In genomic region chr14:34819121-34819918, GRCm38 (mm10) we compare ENCODE assay signal across 8 mouse cellular contexts. TPM values are rescaled to one million over a fixed set of nuclear protein-coding genes. Genes with fewer than 3 reads are reported as not detected.
DNase-seq lines count a peak whose midpoint lies in the region; ATAC-seq lines count a peak whose summit lies in the region.
"Had no signal": no experiment of that assay in that cellular context is flagged by ENCODE, and none has a peak within 500 bp of the region (broad histone marks: within the 10 kb centered on the region; RNA-seq: fewer than 3 reads in every experiment).

No protein-coding gene starts in this region.

- peak overlapping the region; percentile 92 for H3K4me2 ChIP-seq in embryonic facial prominence, embryonic 11.5 days (ENCODE audit: low read depth, low read length)
- peak overlapping the region; percentile 86 for H3K4me2 ChIP-seq in limb, embryonic 11.5 days (ENCODE audit: low read depth, severe bottlenecking)
- peak overlapping the region; percentile 79 for H3K4me2 ChIP-seq in neural tube, embryonic 14.5 days (ENCODE audit: low read depth, low read length)

- peak overlapping the region; percentile 54 for H3K4me3 ChIP-seq in embryonic facial prominence, embryonic 11.5 days (ENCODE audit: low read depth, low read length)
- H3K4me3 ChIP-seq in hindbrain, embryonic 10.5 days, result peak overlapping the region; percentile 70
- H3K4me3 ChIP-seq in limb, embryonic 11.5 days (ENCODE audit: low read depth, low read length), result peak overlapping the region; percentile 39
- H3K4me3 ChIP-seq in neural tube, embryonic 14.5 days (ENCODE audit: low read depth, low read length), result peak overlapping the region; percentile 78

- no peak overlapping the region for H3K27ac ChIP-seq in embryonic facial prominence, embryonic 11.5 days (replicated peaks; ENCODE audit: low read depth, low read length)
- H3K27ac ChIP-seq in hindbrain, embryonic 10.5 days, result peak overlapping the region; percentile 82
- no peak overlapping the region for H3K27ac ChIP-seq in limb, embryonic 11.5 days (replicated peaks; ENCODE audit: low read depth, low read length)
- peak overlapping the region; percentile 83 for H3K27ac ChIP-seq in neural tube, embryonic 14.5 days (ENCODE audit: low read depth, low read length)
- H3K27ac ChIP-seq: macrophage had no signal

- peak overlapping the region; percentile 51 for H3K9ac ChIP-seq in embryonic facial prominence, embryonic 11.5 days (replicated peaks; ENCODE audit: low read length)
- 0 out of 2 replicates have a peak overlapping the region, but pooled peaks have one; percentile 12 for H3K9ac ChIP-seq in limb, embryonic 11.5 days (ENCODE audit: low read length)
- H3K9ac ChIP-seq in neural tube, embryonic 14.5 days (replicated peaks; ENCODE audit: low read depth, low read length), result peak overlapping the region; percentile 83

- peak; percentile 47 to 60 for DNase-seq in left cerebral cortex, adult 18-20 months (ENCODE audit: low spot score in 2 of 2)
- no peak for DNase-seq in left cerebral cortex, adult 11 months (ENCODE audit: low spot score)
- peak; percentile 70 for DNase-seq in embryonic facial prominence, embryonic 11.5 days (ENCODE audit: low spot score)
- peak; percentile 75 for DNase-seq in hindbrain, embryonic 10.5 days (ENCODE audit: low spot score)
- peak; percentile 55 for DNase-seq in limb, embryonic 11.5 days (ENCODE audit: low spot score)

- peak; percentile 77 for ATAC-seq in embryonic facial prominence, embryonic 11.5 days (replicated peaks; ENCODE audit: insufficient number of reproducible peaks, low FRiP score, low TSS enrichment, low read depth)
- ATAC-seq in limb, embryonic 11.5 days (ENCODE audit: insufficient number of reproducible peaks, low FRiP score, low TSS enrichment, low read depth), result peak; percentile 62; the same call in 1 of the 2 replicates
- peak; percentile 86 for ATAC-seq in neural tube, embryonic 14.5 days (ENCODE audit: low read depth)
- ATAC-seq in monocyte, adult 5-6 weeks (replicated peaks; ENCODE audit: insufficient number of reproducible peaks, low FRiP score, low TSS enrichment, poor library complexity, severe bottlenecking), result no peak

- no peaks in the 10 kb centered on the region for H3K9me3 ChIP-seq in embryonic facial prominence, embryonic 11.5 days (replicated peaks; ENCODE audit: control insufficient read depth, low read length)
- no peaks in the 10 kb centered on the region for H3K9me3 ChIP-seq in hindbrain, embryonic 10.5 days
- no peaks in the 10 kb centered on the region for H3K9me3 ChIP-seq in limb, embryonic 11.5 days (ENCODE audit: control insufficient read depth, low read length)
- no peaks in the 10 kb centered on the region for H3K9me3 ChIP-seq in neural tube, embryonic 14.5 days (ENCODE audit: control insufficient read depth, low read length)

- H3K27me3 ChIP-seq in embryonic facial prominence, embryonic 11.5 days (ENCODE audit: control insufficient read depth, insufficient read depth, low read length), result peaks cover 77% of the 10 kb centered on the region
- H3K27me3 ChIP-seq in hindbrain, embryonic 10.5 days (ENCODE audit: insufficient read depth, poor library complexity, severe bottlenecking), result peaks cover 98% of the 10 kb centered on the region
- H3K27me3 ChIP-seq in limb, embryonic 11.5 days (ENCODE audit: control insufficient read depth, insufficient read depth, low read length), result peaks cover 82% of the 10 kb centered on the region
- peaks cover 26% of the 10 kb centered on the region for H3K27me3 ChIP-seq in neural tube, embryonic 14.5 days (ENCODE audit: control insufficient read depth, insufficient read depth, low read length)

- no peaks in the 10 kb centered on the region for H3K36me3 ChIP-seq in embryonic facial prominence, embryonic 11.5 days (replicated peaks; ENCODE audit: control insufficient read depth, insufficient read depth, low read depth, low read length)
- H3K36me3 ChIP-seq in hindbrain, embryonic 10.5 days, result no peaks in the 10 kb centered on the region
- no peaks in the 10 kb centered on the region for H3K36me3 ChIP-seq in limb, embryonic 11.5 days (ENCODE audit: control insufficient read depth, insufficient read depth, low read length)
- no peaks in the 10 kb centered on the region for H3K36me3 ChIP-seq in neural tube, embryonic 14.5 days (ENCODE audit: control insufficient read depth, insufficient read depth, low read length)

- under 1% methylated on average over 56 of the region's 85 CpGs for WGBS in embryonic facial prominence, embryonic 11.5 days
- WGBS in hindbrain, embryonic 10.5 days, result under 1% methylated on average over 78 of the region's 85 CpGs
- under 1% methylated on average over 55 of the region's 85 CpGs for WGBS in limb, embryonic 11.5 days
- WGBS in neural tube, embryonic 14.5 days, result under 1% methylated on average over 63 of the region's 85 CpGs

- H3K4me1 ChIP-seq in embryonic facial prominence, embryonic 11.5 days (ENCODE audit: control insufficient read depth, insufficient read depth, low read length), result peaks cover 3% of the 10 kb centered on the region; the same call in 1 of the 2 replicates
- peaks cover 37% of the 10 kb centered on the region for H3K4me1 ChIP-seq in hindbrain, embryonic 10.5 days (replicated peaks)
- H3K4me1 ChIP-seq in limb, embryonic 11.5 days (ENCODE audit: control insufficient read depth, insufficient read depth, low read length), result no peaks in the 10 kb centered on the region
- peaks cover 19% of the 10 kb centered on the region for H3K4me1 ChIP-seq in neural tube, embryonic 14.5 days (ENCODE audit: control insufficient read depth, insufficient read depth, low read length)

RNA-seq across cellular contexts. Expression of gene Grid1, which starts 0.6 kb away (rescaled TPM):
- 10 to 100 TPM; 44.8 to 45.0 TPM for total RNA-seq in left cerebral cortex, adult 18-20 months (2021)
- 0.17 and 0.27 TPM in 2 replicates for polyA plus RNA-seq in embryonic facial prominence, embryonic 11.5 days (2014; fragmentation: Nextera tagmentation; extraction: Ambion mirVana)
- 0.10 and 0.42 TPM in 2 replicates for polyA plus RNA-seq in hindbrain, embryonic 10.5 days (2016; fragmentation: Nextera tagmentation; extraction: Ambion mirVana)
- 0.17 TPM in 1 of 2 replicates, not detected in the other for polyA plus RNA-seq in limb, embryonic 11.5 days (2014; fragmentation: Nextera tagmentation; extraction: Ambion mirVana)
- polyA plus RNA-seq in neural tube, embryonic 14.5 days (2014; fragmentation: Nextera tagmentation; extraction: Ambion mirVana), result 6.8 and 7.9 TPM in 2 replicates
- total RNA-seq in monocyte, adult 5-6 weeks (2017), result not detected in 3 replicates
- polyA plus RNA-seq: macrophage had no signal

Comparison
In these comparisons a context has a peak if more than half of its experiments do, and no peak if none do; other contexts are left out.
1. H3K27ac ChIP-seq: peak in hindbrain, embryonic 10.5 days (single experiment) and neural tube, embryonic 14.5 days (single experiment); none in embryonic facial prominence, embryonic 11.5 days (single experiment) and limb, embryonic 11.5 days (single experiment).
2. H3K9ac ChIP-seq: peak in every context shown above with its lines; median percentile 83 in neural tube, embryonic 14.5 days; 51 in embryonic facial prominence, embryonic 11.5 days; 12 in limb, embryonic 11.5 days.
3. Peak in every context shown above with its lines, with median percentiles within 50 percentile points of each other: H3K4me2 ChIP-seq and H3K4me3 ChIP-seq.